Mouse (Mus musculus): ENCODE measurements at regions not wholly inside any gene's neighbourhood (a gene's known extent, or its start where the extent isn't known, plus 50 kb on each side); places are given as distances from the start of the nearest gene placed in this dataset.

GRCm38 (mm10) chr16:64068787-64069673 is 205.1 kb upstream of the Epha3 start:
- DNase-seq (ENCODE audit: low spot score in 2 of 2): peak in 1 of 2 experiments; percentile 8

GRCm38 (mm10) chr16:64062584-64062983 is 198.6 kb upstream of the Epha3 start:
- DNase-seq (ENCODE audit: low spot score in 2 of 2): no peak

- no peak for DNase-seq (ENCODE audit: low spot score in 2 of 2)
Measured at GRCm38 (mm10) chr16:64058712-64059111, 194.7 kb upstream of the Epha3 start.

- peak in 1 of 2 experiments; percentile 44 for DNase-seq (ENCODE audit: low spot score in 2 of 2)
Measured at GRCm38 (mm10) chr16:64054346-64054745, 190.4 kb upstream of the Epha3 start.

GRCm38 (mm10) chr16:64048026-64048425 is 184.1 kb upstream of the Epha3 start:
- no peak for DNase-seq (ENCODE audit: low spot score in 2 of 2)

GRCm38 (mm10) chr16:64033049-64033448 is 169.1 kb upstream of the Epha3 start:
- DNase-seq (ENCODE audit: low spot score in 2 of 2): peak; percentile 45 to 86

- DNase-seq (ENCODE audit: low spot score in 2 of 2): no peak
Measured at GRCm38 (mm10) chr16:64023981-64024380, 160.0 kb upstream of the Epha3 start.

GRCm38 (mm10) chr16:64000884-64001283 is 136.9 kb upstream of the Epha3 start:
- DNase-seq (ENCODE audit: low spot score in 2 of 2): peak in 1 of 2 experiments; percentile 15

GRCm38 (mm10) chr16:63967407-63967806 is 103.4 kb upstream of the Epha3 start:
- peak in 1 of 2 experiments; percentile 70 for DNase-seq (ENCODE audit: low spot score in 2 of 2)

GRCm38 (mm10) chr16:63960786-63961185 is 96.8 kb upstream of the Epha3 start:
- DNase-seq (ENCODE audit: low spot score in 2 of 2): no peak

GRCm38 (mm10) chr16:63958154-63958553 is 94.2 kb upstream of the Epha3 start:
- DNase-seq (ENCODE audit: low spot score in 2 of 2): peak; percentile 13 to 16

- no peak for DNase-seq (ENCODE audit: low spot score in 2 of 2)
Measured at GRCm38 (mm10) chr16:63925195-63925594, 61.2 kb upstream of the Epha3 start.

GRCm38 (mm10) chr16:63921146-63921545 is 57.2 kb upstream of the Epha3 start:
- peak; percentile 24 to 60 for DNase-seq (ENCODE audit: low spot score in 2 of 2)
